Mouse (Mus musculus) E14TG2a.4 (cell line): Measurements from ENCODE around the gene Ypel1.

Source experiments
- CTCF ChIP-seq: conservative IDR thresholded peaks from 2 replicates; pipeline ENCODE4 v1.5.1; 2014; ENCODE audit warnings: low read length
- NANOG ChIP-seq: IDR thresholded peaks from 2 replicates; pipeline ENCODE4 v1.6.1; 2014; ENCODE audit warnings: borderline replicate concordance, low read length, mixed read lengths
- POU5F1 ChIP-seq: IDR thresholded peaks from 2 replicates; pipeline ENCODE4 v1.6.1; 2014; ENCODE audit warnings: low read length, borderline replicate concordance

DNA sequence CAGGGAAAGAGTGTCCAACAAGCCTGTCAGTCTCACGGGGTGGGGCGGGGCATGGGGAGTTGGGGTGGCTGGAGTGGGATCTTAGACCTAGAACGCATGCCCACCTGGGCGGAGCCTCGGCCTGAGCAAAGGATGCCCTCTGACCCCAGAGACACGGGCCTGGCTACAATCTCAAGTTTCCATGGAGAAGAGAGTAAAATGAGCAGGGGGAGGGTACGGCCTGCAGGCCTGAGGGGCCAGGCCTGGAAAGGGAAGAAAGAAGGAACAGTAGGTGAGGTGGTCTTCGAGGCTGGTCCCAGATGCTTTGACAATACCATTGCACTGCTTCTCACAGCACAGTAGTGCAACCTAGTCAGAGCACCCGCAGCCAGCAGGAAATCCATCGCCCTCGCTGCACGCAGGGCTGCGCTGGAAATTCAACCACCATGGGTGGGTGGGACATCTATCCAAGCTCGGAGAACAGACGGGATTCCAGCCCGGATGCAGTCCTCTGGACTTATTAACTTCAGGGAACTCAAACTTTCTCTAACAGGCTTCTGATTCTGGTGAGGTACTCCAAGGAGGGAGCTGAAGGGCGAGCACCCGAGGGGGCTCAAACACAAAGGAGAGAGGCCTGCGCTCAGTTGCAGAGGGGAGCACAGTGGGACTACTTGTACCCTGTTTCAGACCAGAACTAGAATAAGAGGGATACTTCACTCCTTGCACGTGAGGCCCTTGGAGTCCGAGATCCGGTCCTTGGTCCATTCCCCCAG, 54.8 kb downstream of the Ypel1 start:
- no peak for TF ChIP-seq CTCF
- no peak for TF ChIP-seq POU5F1
- TF ChIP-seq NANOG: no peak
